In the genomic region with DNA sequence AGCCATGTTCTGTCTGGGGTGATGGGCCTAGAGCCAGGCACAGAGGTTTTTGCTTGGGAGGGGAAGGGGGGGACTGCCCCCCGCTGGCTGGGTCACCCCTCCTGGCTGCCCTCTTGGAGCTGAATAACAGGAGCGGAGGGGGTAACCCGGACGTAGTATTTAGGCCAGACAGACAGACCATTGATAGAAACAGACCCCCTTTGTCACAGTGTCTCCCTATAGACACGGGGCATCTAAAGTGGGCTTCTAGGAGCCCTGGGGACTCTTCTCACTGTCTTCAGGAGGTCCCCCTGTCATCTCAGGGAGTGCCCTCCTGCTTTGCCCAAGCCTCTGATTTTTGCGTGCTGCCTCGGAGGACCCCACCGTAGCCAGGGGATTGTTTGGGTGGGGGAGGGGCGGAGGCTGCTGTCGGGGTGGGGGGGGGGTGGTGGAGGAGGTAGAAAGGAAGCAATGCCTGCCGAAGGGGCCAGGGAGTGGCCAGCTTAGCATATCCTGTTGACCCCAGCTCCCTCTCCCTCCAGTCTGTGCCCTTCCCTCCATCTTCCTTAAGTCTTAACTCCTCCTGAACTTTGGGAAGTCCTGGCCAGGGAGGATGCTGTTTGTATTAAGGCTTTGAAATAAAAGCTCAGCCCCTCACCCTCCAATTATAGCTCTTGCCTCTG, we compare ENCODE assay signal across 7 mouse cellular contexts. TPM values are rescaled to one million over a fixed set of nuclear protein-coding genes. Genes with fewer than 3 reads are reported as not detected.
A peak's percentile ranks its signal among the peaks of the same experiment; 100 is the strongest.
DNase-seq lines count a peak whose midpoint lies in the region; ATAC-seq lines count a peak whose summit lies in the region.

No protein-coding gene starts in this region.

- WGBS in lung, embryonic 16.5 days = 9% methylated on average over 11 of the region's 11 CpGs
- WGBS in forebrain, embryonic 12.5 days = 8% methylated on average over 9 of the region's 11 CpGs
- WGBS in limb, embryonic 10.5 days = 6% methylated on average over 11 of the region's 11 CpGs
- 10% methylated on average over 11 of the region's 11 CpGs for WGBS in stomach, embryonic 14.5 days

- H3K9me3 ChIP-seq in lung, embryonic 16.5 days (ENCODE audit: control insufficient read depth, low read length) = no peaks in the 10 kb centered on the region
- H3K9me3 ChIP-seq in forebrain, embryonic 12.5 days = no peaks in the 10 kb centered on the region
- H3K9me3 ChIP-seq in limb, embryonic 10.5 days (replicated peaks) = no peaks in the 10 kb centered on the region
- H3K9me3 ChIP-seq in stomach, embryonic 14.5 days (ENCODE audit: control insufficient read depth, low read depth, low read length) = no peaks in the 10 kb centered on the region

- no peaks in the 10 kb centered on the region for H3K27me3 ChIP-seq in lung, embryonic 16.5 days (ENCODE audit: control insufficient read depth, insufficient read depth, low read depth, low read length)
- peaks cover 32% of the 10 kb centered on the region for H3K27me3 ChIP-seq in forebrain, embryonic 12.5 days
- no peaks in the 10 kb centered on the region for H3K27me3 ChIP-seq in limb, embryonic 10.5 days (ENCODE audit: low read depth, poor library complexity, severe bottlenecking)
- H3K27me3 ChIP-seq in stomach, embryonic 14.5 days (ENCODE audit: control insufficient read depth, insufficient read depth, low read length) = no peaks in the 10 kb centered on the region

- H3K27ac ChIP-seq in lung, embryonic 16.5 days (ENCODE audit: low read length) = peak overlapping the region; percentile 95
- peak overlapping the region; percentile 73; the same call in 1 of the 2 replicates for H3K27ac ChIP-seq in forebrain, embryonic 12.5 days
- H3K27ac ChIP-seq in limb, embryonic 10.5 days = peak overlapping the region; percentile 89
- H3K27ac ChIP-seq in stomach, embryonic 14.5 days (ENCODE audit: low read length) = peak overlapping the region; percentile 96

- no peak for ATAC-seq in lung, embryonic 16.5 days (ENCODE audit: low read depth)
- ATAC-seq in forebrain, embryonic 12.5 days (ENCODE audit: low FRiP score) = no peak
- no peak for ATAC-seq in stomach, embryonic 14.5 days (ENCODE audit: insufficient number of reproducible peaks, insufficient read depth, low FRiP score, low read depth)

- H3K4me3 ChIP-seq in lung, embryonic 16.5 days (ENCODE audit: low read length) = peak overlapping the region; percentile 76
- H3K4me3 ChIP-seq in forebrain, embryonic 12.5 days (replicated peaks) = peak overlapping the region; percentile 14; the same call in 1 of the 2 replicates
- peak overlapping the region; percentile 80 for H3K4me3 ChIP-seq in limb, embryonic 10.5 days
- H3K4me3 ChIP-seq in stomach, embryonic 14.5 days (ENCODE audit: low read depth, low read length) = peak overlapping the region; percentile 78

- no peak for DNase-seq in lung, adult 18-20 months
- DNase-seq in limb, embryonic 10.5 days (ENCODE audit: low spot score) = peak; percentile 52
- no peak for DNase-seq in adrenal gland, postnatal 25 days
- DNase-seq in right cerebral cortex, adult 18-20 months = no peak

- H3K4me2 ChIP-seq in lung, embryonic 16.5 days (ENCODE audit: low read depth, low read length) = peak overlapping the region; percentile 100
- H3K4me2 ChIP-seq in forebrain, embryonic 12.5 days = peak overlapping the region; percentile 100
- H3K4me2 ChIP-seq in stomach, embryonic 14.5 days (replicated peaks; ENCODE audit: low read depth, low read length) = peak overlapping the region; percentile 99

- peak overlapping the region; percentile 57 for H3K9ac ChIP-seq in lung, embryonic 16.5 days (ENCODE audit: low read length)
- H3K9ac ChIP-seq in forebrain, embryonic 12.5 days = peak overlapping the region; percentile 36
- H3K9ac ChIP-seq in stomach, embryonic 14.5 days (replicated peaks; ENCODE audit: low read depth, low read length) = peak overlapping the region; percentile 33

- peaks cover 20% of the 10 kb centered on the region for H3K36me3 ChIP-seq in lung, embryonic 16.5 days (ENCODE audit: control insufficient read depth, insufficient read depth, low read length)
- H3K36me3 ChIP-seq in forebrain, embryonic 12.5 days (replicated peaks) = 0 out of 2 replicates have a peak, but pooled peaks cover 1% of the 10 kb centered on the region
- peaks cover 43% of the 10 kb centered on the region for H3K36me3 ChIP-seq in limb, embryonic 10.5 days
- peaks cover 28% of the 10 kb centered on the region for H3K36me3 ChIP-seq in stomach, embryonic 14.5 days (ENCODE audit: control insufficient read depth, insufficient read depth, low read length)

- H3K4me1 ChIP-seq in lung, embryonic 16.5 days (replicated peaks; ENCODE audit: control insufficient read depth, insufficient read depth, low read length) = peaks cover 87% of the 10 kb centered on the region
- H3K4me1 ChIP-seq in forebrain, embryonic 12.5 days = peaks cover 100% of the 10 kb centered on the region
- H3K4me1 ChIP-seq in limb, embryonic 10.5 days = peaks cover 100% of the 10 kb centered on the region
- H3K4me1 ChIP-seq in stomach, embryonic 14.5 days (ENCODE audit: control insufficient read depth, insufficient read depth, low read length) = peaks cover 86% of the 10 kb centered on the region

RNA-seq across cellular contexts. Expression of gene Gjd3, which starts 17.3 kb away (rescaled TPM):
- 0.31 TPM in 1 of 2 replicates, not detected in the other for polyA plus RNA-seq in lung, embryonic 16.5 days (2015; fragmentation: Nextera tagmentation; extraction: Ambion mirVana)
- polyA plus RNA-seq in forebrain, embryonic 12.5 days (2016; fragmentation: Nextera tagmentation; extraction: Ambion mirVana) = 0.24 and 0.47 TPM in 2 replicates
- 0.24 and 0.29 TPM in 2 replicates for polyA plus RNA-seq in limb, embryonic 10.5 days (2016; fragmentation: Nextera tagmentation; extraction: Ambion mirVana)
- polyA plus RNA-seq in stomach, embryonic 14.5 days (2014; fragmentation: Nextera tagmentation; extraction: Ambion mirVana) = not detected in 2 replicates
- total RNA-seq in adrenal gland, postnatal 25 days (2021) = not detected in 2 replicates

RNA-seq across cellular contexts. Expression of gene Rara, which starts 37.9 kb away (rescaled TPM):
- polyA plus RNA-seq in lung, embryonic 16.5 days (2015; fragmentation: Nextera tagmentation; extraction: Ambion mirVana) = 35.4 and 37.2 TPM in 2 replicates
- 14.0 and 16.4 TPM in 2 replicates for polyA plus RNA-seq in forebrain, embryonic 12.5 days (2016; fragmentation: Nextera tagmentation; extraction: Ambion mirVana)
- polyA plus RNA-seq in limb, embryonic 10.5 days (2016; fragmentation: Nextera tagmentation; extraction: Ambion mirVana) = 38.4 and 43.7 TPM in 2 replicates
- 54.0 and 56.8 TPM in 2 replicates for polyA plus RNA-seq in stomach, embryonic 14.5 days (2014; fragmentation: Nextera tagmentation; extraction: Ambion mirVana)
- 21.8 and 27.7 TPM in 2 replicates for total RNA-seq in adrenal gland, postnatal 25 days (2021)

RNA-seq across cellular contexts. Expression of gene Cdc6, which starts 57.9 kb away (rescaled TPM):
- 34.0 and 38.3 TPM in 2 replicates for polyA plus RNA-seq in lung, embryonic 16.5 days (2015; fragmentation: Nextera tagmentation; extraction: Ambion mirVana)
- polyA plus RNA-seq in forebrain, embryonic 12.5 days (2016; fragmentation: Nextera tagmentation; extraction: Ambion mirVana) = 38.0 and 43.1 TPM in 2 replicates
- 69.9 and 79.5 TPM in 2 replicates for polyA plus RNA-seq in limb, embryonic 10.5 days (2016; fragmentation: Nextera tagmentation; extraction: Ambion mirVana)
- 31.4 and 32.6 TPM in 2 replicates for polyA plus RNA-seq in stomach, embryonic 14.5 days (2014; fragmentation: Nextera tagmentation; extraction: Ambion mirVana)
- 1.7 and 4.3 TPM in 2 replicates for total RNA-seq in adrenal gland, postnatal 25 days (2021)

RNA-seq across cellular contexts. Expression of gene Top2a, which starts 58.4 kb away (rescaled TPM):
- 257 and 270 TPM in 2 replicates for polyA plus RNA-seq in lung, embryonic 16.5 days (2015; fragmentation: Nextera tagmentation; extraction: Ambion mirVana)
- polyA plus RNA-seq in forebrain, embryonic 12.5 days (2016; fragmentation: Nextera tagmentation; extraction: Ambion mirVana) = 355 and 367 TPM in 2 replicates
- polyA plus RNA-seq in limb, embryonic 10.5 days (2016; fragmentation: Nextera tagmentation; extraction: Ambion mirVana) = 291 and 354 TPM in 2 replicates
- 260 and 284 TPM in 2 replicates for polyA plus RNA-seq in stomach, embryonic 14.5 days (2014; fragmentation: Nextera tagmentation; extraction: Ambion mirVana)
- total RNA-seq in adrenal gland, postnatal 25 days (2021) = 28.2 and 39.3 TPM in 2 replicates

Comparison
In these comparisons a context has a peak if more than half of its experiments do, and no peak if none do; other contexts are left out.
1. H3K4me3 ChIP-seq: peak in every context shown above with its lines; median percentile 80 in limb, embryonic 10.5 days; 78 in stomach, embryonic 14.5 days; 76 in lung, embryonic 16.5 days; 14 in forebrain, embryonic 12.5 days.